Mouse (Mus musculus): ENCODE data around the gene Olfr191. TPM values are rescaled to one million over a fixed set of nuclear protein-coding genes. Genes with fewer than 3 reads are reported as not detected.
"Not testable (repeated sequence)": the region's sequence is repeated elsewhere in the genome, so short reads cannot be mapped to it uniquely, and the experiment has no call there.

Gene Olfr191
- polyA plus RNA-seq, 1 experiment from 2014 or later, result not detected

GRCm38 (mm10) chr16:59073520-59073919 is 16.1 kb downstream of the Olfr191 start:
- H3K4me1 ChIP-seq (ENCODE audit: control insufficient read depth, insufficient read depth, low read length), result no peaks in the 10 kb centered on the region
- no peak overlapping the region for H3K27ac ChIP-seq (replicated peaks; ENCODE audit: low read depth, low read length)
- H3K4me2 ChIP-seq (ENCODE audit: low read depth, low read length), result no peak overlapping the region
- H3K36me3 ChIP-seq (replicated peaks; ENCODE audit: control insufficient read depth, insufficient read depth, low read depth, low read length), result no peaks in the 10 kb centered on the region
- no peak overlapping the region for H3K9ac ChIP-seq (replicated peaks; ENCODE audit: low read length)
- H3K27me3 ChIP-seq (ENCODE audit: control insufficient read depth, insufficient read depth, low read length), result no peaks in the 10 kb centered on the region
- no peak overlapping the region for H3K4me3 ChIP-seq (ENCODE audit: low read depth, low read length)
- ATAC-seq (replicated peaks; ENCODE audit: insufficient number of reproducible peaks, low FRiP score, low TSS enrichment, low read depth), result no peak
- 90% methylated on average over 1 of the region's 1 CpGs for WGBS
- H3K9me3 ChIP-seq (replicated peaks; ENCODE audit: control insufficient read depth, low read length), result no peaks in the 10 kb centered on the region
- no peak for DNase-seq (ENCODE audit: low spot score)

GRCm38 (mm10) chr16:59071755-59072154 is 17.9 kb downstream of the Olfr191 start:
- Histone ChIP-seq H3K36me3 (replicated peaks; ENCODE audit: control insufficient read depth, insufficient read depth, low read depth, low read length) (no peaks in the 10 kb centered on the region), H3K27ac (replicated peaks; ENCODE audit: low read depth, low read length) (no peak overlapping the region), H3K4me2 (ENCODE audit: low read depth, low read length) (no peak overlapping the region), H3K9me3 (replicated peaks; ENCODE audit: control insufficient read depth, low read length) (no peaks in the 10 kb centered on the region), H3K9ac (replicated peaks; ENCODE audit: low read length) (no peak overlapping the region), H3K27me3 (ENCODE audit: control insufficient read depth, insufficient read depth, low read length) (no peaks in the 10 kb centered on the region), H3K4me3 (ENCODE audit: low read depth, low read length) (no peak overlapping the region), H3K4me1 (ENCODE audit: control insufficient read depth, insufficient read depth, low read length) (no peaks in the 10 kb centered on the region)
- DNase-seq (ENCODE audit: low spot score) (no peak), ATAC-seq (replicated peaks; ENCODE audit: insufficient number of reproducible peaks, low FRiP score, low TSS enrichment, low read depth) (no peak)

GRCm38 (mm10) chr16:59062411-59062810 is 27.2 kb downstream of the Olfr191 start:
- not testable (repeated sequence) for H3K4me3 ChIP-seq (ENCODE audit: low read depth, low read length); H3K36me3 ChIP-seq (replicated peaks; ENCODE audit: control insufficient read depth, insufficient read depth, low read depth, low read length); H3K9ac ChIP-seq (replicated peaks; ENCODE audit: low read length); DNase-seq (ENCODE audit: low spot score); H3K4me1 ChIP-seq (ENCODE audit: control insufficient read depth, insufficient read depth, low read length); ATAC-seq (replicated peaks; ENCODE audit: insufficient number of reproducible peaks, low FRiP score, low TSS enrichment, low read depth); H3K27ac ChIP-seq (replicated peaks; ENCODE audit: low read depth, low read length); H3K4me2 ChIP-seq (ENCODE audit: low read depth, low read length); H3K27me3 ChIP-seq (ENCODE audit: control insufficient read depth, insufficient read depth, low read length); H3K9me3 ChIP-seq (replicated peaks; ENCODE audit: control insufficient read depth, low read length)
- WGBS, result 77% methylated on average over 3 of the region's 3 CpGs

- not testable (repeated sequence) for ATAC-seq (replicated peaks; ENCODE audit: insufficient number of reproducible peaks, low FRiP score, low TSS enrichment, low read depth); H3K4me2 ChIP-seq (ENCODE audit: low read depth, low read length); H3K4me1 ChIP-seq (ENCODE audit: control insufficient read depth, insufficient read depth, low read length); H3K27me3 ChIP-seq (ENCODE audit: control insufficient read depth, insufficient read depth, low read length); H3K9me3 ChIP-seq (replicated peaks; ENCODE audit: control insufficient read depth, low read length); H3K9ac ChIP-seq (replicated peaks; ENCODE audit: low read length); DNase-seq (ENCODE audit: low spot score); H3K36me3 ChIP-seq (replicated peaks; ENCODE audit: control insufficient read depth, insufficient read depth, low read depth, low read length); H3K27ac ChIP-seq (replicated peaks; ENCODE audit: low read depth, low read length); H3K4me3 ChIP-seq (ENCODE audit: low read depth, low read length)
- WGBS, result 94% methylated on average over 2 of the region's 2 CpGs
Observed at GRCm38 (mm10) chr16:59049286-59049685, 40.3 kb downstream of the Olfr191 start.

GRCm38 (mm10) chr16:59048860-59049259 is 40.8 kb downstream of the Olfr191 start:
- Histone ChIP-seq H3K27me3 (ENCODE audit: control insufficient read depth, insufficient read depth, low read length) (no peaks in the 10 kb centered on the region), H3K4me2 (ENCODE audit: low read depth, low read length) (no peak overlapping the region), H3K9ac (replicated peaks; ENCODE audit: low read length) (no peak overlapping the region), H3K9me3 (replicated peaks; ENCODE audit: control insufficient read depth, low read length) (no peaks in the 10 kb centered on the region), H3K4me3 (ENCODE audit: low read depth, low read length) (no peak overlapping the region), H3K27ac (replicated peaks; ENCODE audit: low read depth, low read length) (no peak overlapping the region), H3K4me1 (ENCODE audit: control insufficient read depth, insufficient read depth, low read length) (no peaks in the 10 kb centered on the region), H3K36me3 (replicated peaks; ENCODE audit: control insufficient read depth, insufficient read depth, low read depth, low read length) (no peaks in the 10 kb centered on the region)
- DNase-seq (ENCODE audit: low spot score) (no peak), ATAC-seq (replicated peaks; ENCODE audit: insufficient number of reproducible peaks, low FRiP score, low TSS enrichment, low read depth) (no peak)
- 76% methylated on average over 1 of the region's 1 CpGs for WGBS

GRCm38 (mm10) chr16:59047579-59047978 is 42.0 kb downstream of the Olfr191 start:
- Histone ChIP-seq H3K9me3 (replicated peaks; ENCODE audit: control insufficient read depth, low read length) (no peaks in the 10 kb centered on the region), H3K36me3 (replicated peaks; ENCODE audit: control insufficient read depth, insufficient read depth, low read depth, low read length) (no peaks in the 10 kb centered on the region), H3K4me1 (ENCODE audit: control insufficient read depth, insufficient read depth, low read length) (no peaks in the 10 kb centered on the region), H3K9ac (replicated peaks; ENCODE audit: low read length) (no peak overlapping the region), H3K4me2 (ENCODE audit: low read depth, low read length) (no peak overlapping the region), H3K4me3 (ENCODE audit: low read depth, low read length) (no peak overlapping the region), H3K27ac (replicated peaks; ENCODE audit: low read depth, low read length) (no peak overlapping the region), H3K27me3 (ENCODE audit: control insufficient read depth, insufficient read depth, low read length) (no peaks in the 10 kb centered on the region)
- ATAC-seq (replicated peaks; ENCODE audit: insufficient number of reproducible peaks, low FRiP score, low TSS enrichment, low read depth) (no peak), DNase-seq (ENCODE audit: low spot score) (no peak)
- WGBS, result 74% methylated on average over 4 of the region's 4 CpGs

- H3K27me3 ChIP-seq (ENCODE audit: control insufficient read depth, insufficient read depth, low read length), result no peaks in the 10 kb centered on the region
- H3K4me3 ChIP-seq (ENCODE audit: low read depth, low read length), result no peak overlapping the region
- H3K9me3 ChIP-seq (replicated peaks; ENCODE audit: control insufficient read depth, low read length), result no peaks in the 10 kb centered on the region
- no peak overlapping the region for H3K27ac ChIP-seq (replicated peaks; ENCODE audit: low read depth, low read length)
- WGBS, result 74% methylated on average over 3 of the region's 3 CpGs
- DNase-seq (ENCODE audit: low spot score) (no peak), ATAC-seq (replicated peaks; ENCODE audit: insufficient number of reproducible peaks, low FRiP score, low TSS enrichment, low read depth) (no peak)
- no peaks in the 10 kb centered on the region for H3K36me3 ChIP-seq (replicated peaks; ENCODE audit: control insufficient read depth, insufficient read depth, low read depth, low read length)
- H3K4me2 ChIP-seq (ENCODE audit: low read depth, low read length), result no peak overlapping the region
- H3K4me1 ChIP-seq (ENCODE audit: control insufficient read depth, insufficient read depth, low read length), result no peaks in the 10 kb centered on the region
- H3K9ac ChIP-seq (replicated peaks; ENCODE audit: low read length), result no peak overlapping the region
Observed at GRCm38 (mm10) chr16:59045835-59046234, 43.8 kb downstream of the Olfr191 start.

- 79% methylated on average over 7 of the region's 7 CpGs for WGBS
Observed at GRCm38 (mm10) chr16:59039710-59040109, 49.9 kb downstream of the Olfr191 start, which contains the start of gene Olfr187. Gene Olfr187 (minus strand): TSS chr16:59039767.

More at GRCm38 (mm10) chr16:59039710-59040109, 49.9 kb downstream of the Olfr191 start, which contains the start of gene Olfr187:
- DNase-seq (ENCODE audit: low spot score) (no peak), ATAC-seq (replicated peaks; ENCODE audit: insufficient number of reproducible peaks, low FRiP score, low TSS enrichment, low read depth) (no peak)
- no peaks in the 10 kb centered on the region for H3K4me1 ChIP-seq (ENCODE audit: control insufficient read depth, insufficient read depth, low read length)
- H3K4me2 ChIP-seq (ENCODE audit: low read depth, low read length), result no peak within 1 kb of the TSS
- no peak within 1 kb of the TSS for H3K9ac ChIP-seq (replicated peaks; ENCODE audit: low read length)
- H3K36me3 ChIP-seq (replicated peaks; ENCODE audit: control insufficient read depth, insufficient read depth, low read depth, low read length), result no peaks in the 10 kb centered on the region
- H3K27ac ChIP-seq (replicated peaks; ENCODE audit: low read depth, low read length), result no peak within 1 kb of the TSS
- no peak within 1 kb of the TSS for H3K4me3 ChIP-seq (ENCODE audit: low read depth, low read length)
- no peaks in the 10 kb centered on the region for H3K27me3 ChIP-seq (ENCODE audit: control insufficient read depth, insufficient read depth, low read length)
- H3K9me3 ChIP-seq (replicated peaks; ENCODE audit: control insufficient read depth, low read length), result no peaks in the 10 kb centered on the region
